ENCODE assay signal across 29 mouse cellular contexts in the genomic region with DNA sequence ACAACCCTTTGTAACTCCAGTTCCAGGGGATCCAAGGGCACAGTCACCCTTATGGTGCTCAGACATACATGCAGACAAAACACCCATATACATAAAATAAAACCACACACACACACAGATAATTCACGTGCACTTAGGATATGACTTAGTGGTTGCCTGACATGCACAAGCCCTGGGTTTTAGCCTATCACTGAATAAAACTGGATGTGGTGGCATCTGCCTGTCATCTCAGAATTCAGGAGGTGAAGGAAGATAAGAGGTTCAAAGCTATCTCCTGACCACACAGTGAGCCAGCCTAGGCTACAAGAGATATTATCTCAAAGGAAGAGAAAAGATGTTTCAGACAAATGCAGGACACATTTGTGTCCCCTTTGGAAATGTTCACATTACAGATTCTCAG. TPM values are rescaled to one million over a fixed set of nuclear protein-coding genes. Genes with fewer than 3 reads are reported as not detected.
DNase-seq lines count a peak whose midpoint lies in the region; ATAC-seq lines count a peak whose summit lies in the region.
"Had no signal": no experiment of that assay in that cellular context is flagged by ENCODE, and none has a peak within 500 bp of the region (broad histone marks: within the 10 kb centered on the region; RNA-seq: fewer than 3 reads in every experiment).

No protein-coding gene starts in this region.

- H3K9ac ChIP-seq in liver, embryonic 11.5 days (ENCODE audit: low read depth, low read length): no peak overlapping the region
- H3K9ac ChIP-seq in liver, embryonic 16.5 days (ENCODE audit: low read depth, low read length): no peak overlapping the region
- H3K9ac ChIP-seq: embryonic facial prominence, embryonic 15.5 days; forebrain, embryonic 13.5 days; limb, embryonic 12.5 days; neural tube, embryonic 15.5 days had no signal

- H3K27me3 ChIP-seq in liver, embryonic 11.5 days (replicated peaks; ENCODE audit: control insufficient read depth, insufficient read depth, low read length): no peaks in the 10 kb centered on the region
- no peaks in the 10 kb centered on the region for H3K27me3 ChIP-seq in liver, embryonic 16.5 days (ENCODE audit: control insufficient read depth, insufficient read depth, low read depth, low read length)
- no peaks in the 10 kb centered on the region for H3K27me3 ChIP-seq in embryonic facial prominence, embryonic 10.5 days (replicated peaks; ENCODE audit: low read depth, poor library complexity, severe bottlenecking)
- H3K27me3 ChIP-seq: embryonic facial prominence, embryonic 15.5 days; forebrain, embryonic 13.5 days; limb, embryonic 12.5 days; neural tube, embryonic 15.5 days had no signal

- H3K4me1 ChIP-seq in liver, embryonic 11.5 days (replicated peaks; ENCODE audit: control insufficient read depth, insufficient read depth, low read length): peaks cover 10% of the 10 kb centered on the region; the same call in 1 of the 2 replicates
- peaks cover 4% of the 10 kb centered on the region; the same call in 1 of the 2 replicates for H3K4me1 ChIP-seq in liver, embryonic 16.5 days (ENCODE audit: control insufficient read depth, low read depth, low read length)
- H3K4me1 ChIP-seq in embryonic facial prominence, embryonic 10.5 days: no peaks in the 10 kb centered on the region
- H3K4me1 ChIP-seq: embryonic facial prominence, embryonic 15.5 days; forebrain, embryonic 13.5 days; limb, embryonic 12.5 days; neural tube, embryonic 15.5 days had no signal

- H3K27ac ChIP-seq in liver, embryonic 11.5 days (ENCODE audit: low read depth, low read length): no peak overlapping the region
- H3K27ac ChIP-seq in liver, embryonic 16.5 days (ENCODE audit: low read length): no peak overlapping the region
- H3K27ac ChIP-seq in embryonic facial prominence, embryonic 10.5 days (replicated peaks): no peak overlapping the region
- H3K27ac ChIP-seq: embryonic facial prominence, embryonic 15.5 days; forebrain, embryonic 13.5 days; left cerebral cortex, adult 2 months; limb, embryonic 12.5 days; neural tube, embryonic 15.5 days had no signal

- no peak overlapping the region for H3K4me2 ChIP-seq in liver, embryonic 11.5 days
- no peak overlapping the region for H3K4me2 ChIP-seq in liver, embryonic 16.5 days (ENCODE audit: low read depth, low read length)
- H3K4me2 ChIP-seq: embryonic facial prominence, embryonic 15.5 days; forebrain, embryonic 13.5 days; limb, embryonic 12.5 days; neural tube, embryonic 15.5 days had no signal

- WGBS in liver, embryonic 11.5 days: 50% methylated on average over 1 of the region's 1 CpGs
- 31% methylated on average over 1 of the region's 1 CpGs for WGBS in liver, embryonic 16.5 days (ENCODE audit: insufficient replicate concordance)
- WGBS in embryonic facial prominence, embryonic 10.5 days: 88% methylated on average over 1 of the region's 1 CpGs

- no peak overlapping the region for H3K4me3 ChIP-seq in liver, embryonic 11.5 days (ENCODE audit: low read depth, low read length)
- H3K4me3 ChIP-seq in liver, embryonic 16.5 days (ENCODE audit: low read depth, low read length): no peak overlapping the region
- H3K4me3 ChIP-seq in embryonic facial prominence, embryonic 10.5 days: no peak overlapping the region
- H3K4me3 ChIP-seq: embryonic facial prominence, embryonic 15.5 days; forebrain, embryonic 13.5 days; left cerebral cortex, adult 2 months; limb, embryonic 12.5 days; neural tube, embryonic 15.5 days had no signal

- no peaks in the 10 kb centered on the region for H3K9me3 ChIP-seq in liver, embryonic 11.5 days (ENCODE audit: control insufficient read depth, low read length)
- H3K9me3 ChIP-seq in liver, embryonic 16.5 days (replicated peaks; ENCODE audit: control insufficient read depth, low read length): no peaks in the 10 kb centered on the region
- no peaks in the 10 kb centered on the region for H3K9me3 ChIP-seq in embryonic facial prominence, embryonic 10.5 days
- H3K9me3 ChIP-seq: embryonic facial prominence, embryonic 15.5 days; forebrain, embryonic 13.5 days; limb, embryonic 12.5 days; neural tube, embryonic 15.5 days had no signal

- DNase-seq in liver, embryonic 11.5 days (ENCODE audit: low spot score): no peak
- DNase-seq in liver: no peak
- DNase-seq in c-Kit-positive CD71-positive TER-119-negative erythroid progenitor cells, embryonic 14.5 days (ENCODE audit: low read depth): peak; percentile 20
- DNase-seq in adrenal gland, postnatal 14 days: no peak
- DNase-seq in embryonic facial prominence, embryonic 10.5 days (ENCODE audit: low spot score): no peak
- DNase-seq: adrenal gland, postnatal 25 days; cerebellum, adult 2 months; cerebellum, postnatal 14 days; gastrocnemius, postnatal 10 days; heart, postnatal 14 days; kidney, adult 11 months; kidney, postnatal 14 days; lung, adult 18-20 months; lung, postnatal 4 days; midbrain, embryonic 14.5 days; retina, postnatal 1 day; right cerebral cortex, postnatal 25 days; spleen, adult 18-20 months; thymus, postnatal 14 days had no signal

- H3K36me3 ChIP-seq in liver, embryonic 11.5 days (ENCODE audit: control insufficient read depth, insufficient read depth, low read length): peaks cover 24% of the 10 kb centered on the region
- H3K36me3 ChIP-seq in liver, embryonic 16.5 days (ENCODE audit: control insufficient read depth, insufficient read depth): peaks cover 15% of the 10 kb centered on the region
- peaks cover 88% of the 10 kb centered on the region for H3K36me3 ChIP-seq in embryonic facial prominence, embryonic 10.5 days (replicated peaks)

- ATAC-seq in liver, embryonic 11.5 days (replicated peaks; ENCODE audit: low FRiP score): peak; percentile 56
- ATAC-seq in liver, embryonic 16.5 days (ENCODE audit: low read depth): peak; percentile 42; the same call in 1 of the 2 replicates
- no peak for ATAC-seq in erythroblast, adult 5-6 weeks (replicated peaks; ENCODE audit: low FRiP score, poor library complexity, severe bottlenecking)
- ATAC-seq: forebrain, embryonic 13.5 days; hindbrain, embryonic 16.5 days; lung, postnatal 0 days had no signal

RNA-seq across cellular contexts. Expression of a gene that starts 1.0 kb away (rescaled TPM):
- 0.06 and 0.10 TPM in 2 replicates for polyA plus RNA-seq in liver, embryonic 11.5 days (2014; fragmentation: Nextera tagmentation; extraction: Ambion mirVana)
- 0.06 and 0.71 TPM in 2 replicates for polyA plus RNA-seq in liver, embryonic 16.5 days (2015; fragmentation: Nextera tagmentation; extraction: Ambion mirVana)
- total RNA-seq in erythroblast, adult 5-6 weeks (2015; ENCODE audit: low replicate concordance): 0.42 and 0.58 TPM in 2 replicates
- total RNA-seq in erythroblast, adult 5-6 weeks (2017; ENCODE audit: low replicate concordance): 0.14 and 0.34 TPM in 2 replicates
- 0.08 and 0.11 TPM in 2 replicates for total RNA-seq in adrenal gland, postnatal 14 days (2021)
- 0.31 and 0.55 TPM in 2 replicates for polyA plus RNA-seq in embryonic facial prominence, embryonic 10.5 days (2016; fragmentation: Nextera tagmentation; extraction: Ambion mirVana)
- total RNA-seq: monocyte, adult 5-6 weeks had no signal
- polyA plus RNA-seq: lung, postnatal 0 days had no signal

RNA-seq across cellular contexts. Expression of a gene that starts 32.3 kb away (rescaled TPM):
- polyA plus RNA-seq in liver, embryonic 11.5 days (2014; fragmentation: Nextera tagmentation; extraction: Ambion mirVana): 384 and 445 TPM in 2 replicates
- 192 and 200 TPM in 2 replicates for polyA plus RNA-seq in liver, embryonic 16.5 days (2015; fragmentation: Nextera tagmentation; extraction: Ambion mirVana)
- 71.5 and 108 TPM in 2 replicates for total RNA-seq in erythroblast, adult 5-6 weeks (2015; ENCODE audit: low replicate concordance)
- 86.1 and 116 TPM in 2 replicates for total RNA-seq in erythroblast, adult 5-6 weeks (2017; ENCODE audit: low replicate concordance)
- total RNA-seq in adrenal gland, postnatal 14 days (2021): 49.6 and 56.3 TPM in 2 replicates
- 308 and 329 TPM in 2 replicates for polyA plus RNA-seq in embryonic facial prominence, embryonic 10.5 days (2016; fragmentation: Nextera tagmentation; extraction: Ambion mirVana)
